Mouse (Mus musculus) layer of hippocampus, postnatal 14 days (tissue): ENCODE results near the gene Atp5h. TPM values are rescaled to one million over a fixed set of nuclear protein-coding genes. Genes with fewer than 3 reads are reported as not detected.
A peak's percentile ranks its signal among the peaks of the same experiment; 100 is the strongest.
"Not testable (repeated sequence)": the region's sequence is repeated elsewhere in the genome, so short reads cannot be mapped to it uniquely, and the experiment has no call there.

Experiments used
- DNase-seq, 2 experiments: peaks; one replicate each; pipeline ENCODE4 v3.0.0; 2021 to 2022; ENCODE audit warnings: low spot score in 2 of 2, mixed read lengths in 1 of 2
- total RNA-seq, 2 experiments: library from RNA; stranded (reverse); gene quantifications; 2 replicates each; pipeline ENCODE4 v1.2.3; 2021

Gene Atp5h
- total RNA-seq, 2 experiments from 2014 or later = 440 to 460 TPM

GRCm38 (mm10) chr11:115400630-115401391 is 19.0 kb downstream of the Atp5h start:
- peak; percentile 44 to 63 for DNase-seq

- no peak for DNase-seq
Measured at GRCm38 (mm10) chr11:115400126-115400525, 19.6 kb downstream of the Atp5h start.

- no peak for DNase-seq
Measured at GRCm38 (mm10) chr11:115398085-115398484, 21.7 kb downstream of the Atp5h start.

- no peak for DNase-seq
Measured at GRCm38 (mm10) chr11:115393721-115394325, 25.9 kb downstream of the Atp5h start.

GRCm38 (mm10) chr11:115391358-115391757 is 28.4 kb downstream of the Atp5h start:
- no peak for DNase-seq

GRCm38 (mm10) chr11:115386859-115387258 is 32.9 kb downstream of the Atp5h start:
- not testable (repeated sequence) for DNase-seq

- no peak for DNase-seq
Measured at GRCm38 (mm10) chr11:115384587-115384986, 35.2 kb downstream of the Atp5h start.

- peak; percentile 43 to 69 for DNase-seq
Measured at GRCm38 (mm10) chr11:115383701-115384474, 35.9 kb downstream of the Atp5h start.

GRCm38 (mm10) chr11:115382891-115383290 is 36.9 kb downstream of the Atp5h start:
- DNase-seq = no peak

GRCm38 (mm10) chr11:115381743-115382539 is 37.8 kb downstream of the Atp5h start, which contains the start of gene Cdr2l:
Cdr2l (plus strand) TSS chr11:115381916.
- peak; percentile 84 to 91 for DNase-seq

GRCm38 (mm10) chr11:115381276-115381675 is 38.5 kb downstream of the Atp5h start:
- no peak for DNase-seq

GRCm38 (mm10) chr11:115377854-115378253 is 41.9 kb downstream of the Atp5h start:
- no peak for DNase-seq

- DNase-seq = no peak
Measured at GRCm38 (mm10) chr11:115377254-115377653, 42.5 kb downstream of the Atp5h start.

- no peak for DNase-seq
Measured at GRCm38 (mm10) chr11:115376722-115377121, 43.0 kb downstream of the Atp5h start.

GRCm38 (mm10) chr11:115374695-115375425 is 44.9 kb downstream of the Atp5h start:
- DNase-seq = peak; percentile 58 to 63

- DNase-seq = peak; percentile 60 to 70
Measured at GRCm38 (mm10) chr11:115373805-115374694, 45.7 kb downstream of the Atp5h start.

GRCm38 (mm10) chr11:115372737-115373136 is 47.0 kb downstream of the Atp5h start:
- DNase-seq = no peak

- no peak for DNase-seq
Measured at GRCm38 (mm10) chr11:115372015-115372414, 47.7 kb downstream of the Atp5h start.

- DNase-seq = no peak
Measured at GRCm38 (mm10) chr11:115371354-115371753, 48.4 kb downstream of the Atp5h start.
